Mouse (Mus musculus): Measurements from ENCODE around the gene Hist1h2bn. TPM values are rescaled to one million over a fixed set of nuclear protein-coding genes. Genes with fewer than 3 reads are reported as not detected.
"Not testable (repeated sequence)": the region's sequence is repeated elsewhere in the genome, so short reads cannot be mapped to it uniquely, and the experiment has no call there.

The Hist1h2bn gene
- polyA plus RNA-seq, 1 experiment = 2.4 TPM

- peak within 1 kb of the TSS; percentile 64 for H3K4me3 ChIP-seq (replicated peaks; ENCODE audit: extremely low read depth, low read depth, low read length)
- WGBS = under 1% methylated on average over 19 of the region's 20 CpGs
- no peak for TF ChIP-seq CTCF (IDR thresholded peaks at IDR 0.05; ENCODE audit: insufficient read depth, low read length)
- TF ChIP-seq POLR2A (IDR thresholded peaks at IDR 0.05; ENCODE audit: borderline replicate concordance, extremely low read depth, low read depth, low read length) = peak; percentile 18; the same call in 1 of the 2 replicates
- H3K4me1 ChIP-seq (ENCODE audit: control insufficient read depth, insufficient read depth, low read length) = peaks cover 10% of the 10 kb centered on the region
- peak; percentile 20 for DNase-seq
These were observed 29.3 kb downstream of the Hist1h2bn start, which contains the start of gene Hist1h3i for GRCm38 (mm10) chr13:21783255-21783617. TSS of gene Hist1h3i (minus strand) at chr13:21783370.

GRCm38 (mm10) chr13:21783734-21784161 lies 29.8 kb downstream of the Hist1h2bn start:
- TF ChIP-seq CTCF (IDR thresholded peaks at IDR 0.05; ENCODE audit: insufficient read depth, low read length) (no peak), POLR2A (IDR thresholded peaks at IDR 0.05; ENCODE audit: borderline replicate concordance, extremely low read depth, low read depth, low read length) (no peak)
- WGBS = 5% methylated on average over 9 of the region's 9 CpGs
- no peak for DNase-seq
- H3K4me3 ChIP-seq (replicated peaks; ENCODE audit: extremely low read depth, low read depth, low read length) = peak overlapping the region; percentile 27
- H3K4me1 ChIP-seq (ENCODE audit: control insufficient read depth, insufficient read depth, low read length) = peaks cover 10% of the 10 kb centered on the region

GRCm38 (mm10) chr13:21784311-21784710 lies 30.4 kb downstream of the Hist1h2bn start:
- Histone ChIP-seq H3K4me1 (ENCODE audit: control insufficient read depth, insufficient read depth, low read length) (peaks cover 10% of the 10 kb centered on the region), H3K4me3 (replicated peaks; ENCODE audit: extremely low read depth, low read depth, low read length) (no peak overlapping the region)
- no peak for DNase-seq
- no peak for TF ChIP-seq CTCF (IDR thresholded peaks at IDR 0.05; ENCODE audit: insufficient read depth, low read length)
- 54% methylated on average over 6 of the region's 6 CpGs for WGBS

GRCm38 (mm10) chr13:21786189-21786898 lies 32.4 kb downstream of the Hist1h2bn start:
- 11% methylated on average over 8 of the region's 8 CpGs for WGBS
- no peak for TF ChIP-seq POLR2A (IDR thresholded peaks at IDR 0.05; ENCODE audit: borderline replicate concordance, extremely low read depth, low read depth, low read length)
- no peak for TF ChIP-seq CTCF (IDR thresholded peaks at IDR 0.05; ENCODE audit: insufficient read depth, low read length)
- Histone ChIP-seq H3K4me3 (replicated peaks; ENCODE audit: extremely low read depth, low read depth, low read length) (no peak overlapping the region), H3K4me1 (ENCODE audit: control insufficient read depth, insufficient read depth, low read length) (0 out of 2 replicates have a peak, but pooled peaks cover 2% of the 10 kb centered on the region)
- no peak for DNase-seq

- WGBS = 1% methylated on average over 43 of the region's 63 CpGs
- DNase-seq = peak; percentile 74
- H3K4me3 ChIP-seq (replicated peaks; ENCODE audit: extremely low read depth, low read depth, low read length) = peak within 1 kb of the TSS; percentile 64
- TF ChIP-seq POLR2A (IDR thresholded peaks at IDR 0.05; ENCODE audit: borderline replicate concordance, extremely low read depth, low read depth, low read length) = peak; percentile 44; the same call in 1 of the 2 replicates
- not testable (repeated sequence) for H3K4me1 ChIP-seq (ENCODE audit: control insufficient read depth, insufficient read depth, low read length)
These were observed 33.1 kb downstream of the Hist1h2bn start, which contains the start of the genes Hist1h2an and Hist1h2bp for GRCm38 (mm10) chr13:21786899-21787629. TSS of gene Hist1h2an (minus strand) at chr13:21787218. TSS of gene Hist1h2bp (plus strand) at chr13:21787461.

- TF ChIP-seq CTCF (IDR thresholded peaks at IDR 0.05; ENCODE audit: insufficient read depth, low read length) = no peak
- no peak for TF ChIP-seq POLR2A (IDR thresholded peaks at IDR 0.05; ENCODE audit: borderline replicate concordance, extremely low read depth, low read depth, low read length)
- no peaks in the 10 kb centered on the region for H3K4me1 ChIP-seq (ENCODE audit: control insufficient read depth, insufficient read depth, low read length)
- 31% methylated on average over 17 of the region's 21 CpGs for WGBS
- no peak for DNase-seq
- no peak overlapping the region for H3K4me3 ChIP-seq (replicated peaks; ENCODE audit: extremely low read depth, low read depth, low read length)
These were observed 34.1 kb downstream of the Hist1h2bn start for GRCm38 (mm10) chr13:21787760-21788593.

GRCm38 (mm10) chr13:21789925-21790324 lies 36.0 kb downstream of the Hist1h2bn start:
- WGBS = 45% methylated on average over 6 of the region's 6 CpGs
- TF ChIP-seq CTCF (IDR thresholded peaks at IDR 0.05; ENCODE audit: insufficient read depth, low read length) = no peak
- TF ChIP-seq POLR2A (IDR thresholded peaks at IDR 0.05; ENCODE audit: borderline replicate concordance, extremely low read depth, low read depth, low read length) = no peak
- Histone ChIP-seq H3K4me1 (ENCODE audit: control insufficient read depth, insufficient read depth, low read length) (no peaks in the 10 kb centered on the region), H3K4me3 (replicated peaks; ENCODE audit: extremely low read depth, low read depth, low read length) (no peak overlapping the region)
- DNase-seq = no peak

GRCm38 (mm10) chr13:21790601-21791283 lies 36.8 kb downstream of the Hist1h2bn start:
- no peak overlapping the region for H3K4me3 ChIP-seq (replicated peaks; ENCODE audit: extremely low read depth, low read depth, low read length)
- no peak for DNase-seq
- TF ChIP-seq CTCF (IDR thresholded peaks at IDR 0.05; ENCODE audit: insufficient read depth, low read length) (no peak), POLR2A (IDR thresholded peaks at IDR 0.05; ENCODE audit: borderline replicate concordance, extremely low read depth, low read depth, low read length) (no peak)
- WGBS = 20% methylated on average over 18 of the region's 18 CpGs
- no peaks in the 10 kb centered on the region for H3K4me1 ChIP-seq (ENCODE audit: control insufficient read depth, insufficient read depth, low read length)

GRCm38 (mm10) chr13:21795584-21795983 lies 41.7 kb downstream of the Hist1h2bn start:
- TF ChIP-seq POLR2A (IDR thresholded peaks at IDR 0.05; ENCODE audit: borderline replicate concordance, extremely low read depth, low read depth, low read length) (no peak), CTCF (IDR thresholded peaks at IDR 0.05; ENCODE audit: insufficient read depth, low read length) (no peak)
- 87% methylated on average over 7 of the region's 7 CpGs for WGBS
- no peak overlapping the region for H3K4me3 ChIP-seq (replicated peaks; ENCODE audit: extremely low read depth, low read depth, low read length)
- DNase-seq = no peak
- H3K4me1 ChIP-seq (ENCODE audit: control insufficient read depth, insufficient read depth, low read length) = no peaks in the 10 kb centered on the region

- H3K4me1 ChIP-seq (ENCODE audit: control insufficient read depth, insufficient read depth, low read length); H3K4me3 ChIP-seq (replicated peaks; ENCODE audit: extremely low read depth, low read depth, low read length); DNase-seq: not testable (repeated sequence)
These were observed 43.2 kb downstream of the Hist1h2bn start for GRCm38 (mm10) chr13:21797163-21797562.

- H3K4me1 ChIP-seq (ENCODE audit: control insufficient read depth, insufficient read depth, low read length); H3K4me3 ChIP-seq (replicated peaks; ENCODE audit: extremely low read depth, low read depth, low read length); DNase-seq: not testable (repeated sequence)
- no CpG with 5 or more reads among the region's 4 CpGs for WGBS
These were observed 49.1 kb downstream of the Hist1h2bn start for GRCm38 (mm10) chr13:21803058-21803457.

Data from lung, adult 2 months (tissue).